Mouse (Mus musculus): ENCODE results near the gene Ppp2r1b. TPM values are rescaled to one million over a fixed set of nuclear protein-coding genes. Genes with fewer than 3 reads are reported as not detected.

The Ppp2r1b gene
- polyA plus RNA-seq, 2 experiments = 25.2 to 51.0 TPM

GRCm38 (mm10) chr9:50803055-50803671 lies 41.9 kb upstream of the Ppp2r1b start:
- DNase-seq (ENCODE audit: low spot score) (no peak), ATAC-seq (ENCODE audit: low FRiP score, low read depth) (no peak)
- Histone ChIP-seq H3K27me3 (ENCODE audit: control insufficient read depth, insufficient read depth, low read length) (no peaks in the 10 kb centered on the region), H3K4me1 (ENCODE audit: control insufficient read depth, insufficient read depth, low read length) (no peaks in the 10 kb centered on the region), H3K4me2 (replicated peaks; ENCODE audit: low read depth, low read length, severe bottlenecking) (no peak overlapping the region), H3K9me3 (ENCODE audit: control insufficient read depth, low read length) (no peaks in the 10 kb centered on the region), H3K27ac (replicated peaks; ENCODE audit: low read depth, low read length) (no peak overlapping the region), H3K36me3 (ENCODE audit: control insufficient read depth, insufficient read depth, low read length) (peaks cover 79% of the 10 kb centered on the region), H3K4me3 (replicated peaks; ENCODE audit: low read length) (no peak overlapping the region), H3K9ac (ENCODE audit: low read depth, low read length, severe bottlenecking) (no peak overlapping the region)
- TF ChIP-seq POLR2A (IDR thresholded peaks at IDR 0.05; ENCODE audit: borderline replicate concordance, extremely low read depth, insufficient read depth, insufficient read length) = no peak
- WGBS = 88% methylated on average over 7 of the region's 7 CpGs

- ATAC-seq (ENCODE audit: low FRiP score, low read depth) = no peak
- WGBS = 90% methylated on average over 6 of the region's 6 CpGs
Measured at GRCm38 (mm10) chr9:50808471-50808870, 36.6 kb upstream of the Ppp2r1b start.

GRCm38 (mm10) chr9:50809146-50809545 lies 36.0 kb upstream of the Ppp2r1b start:
- Histone ChIP-seq H3K4me3 (replicated peaks; ENCODE audit: low read length) (no peak overlapping the region), H3K4me1 (ENCODE audit: control insufficient read depth, insufficient read depth, low read length) (no peaks in the 10 kb centered on the region), H3K4me2 (replicated peaks; ENCODE audit: low read depth, low read length, severe bottlenecking) (no peak overlapping the region), H3K27me3 (ENCODE audit: control insufficient read depth, insufficient read depth, low read length) (no peaks in the 10 kb centered on the region), H3K36me3 (ENCODE audit: control insufficient read depth, insufficient read depth, low read length) (peaks cover 73% of the 10 kb centered on the region), H3K27ac (replicated peaks; ENCODE audit: low read depth, low read length) (no peak overlapping the region), H3K9me3 (ENCODE audit: control insufficient read depth, low read length) (no peaks in the 10 kb centered on the region), H3K9ac (ENCODE audit: low read depth, low read length, severe bottlenecking) (no peak overlapping the region)
- WGBS = 79% methylated on average over 13 of the region's 13 CpGs
- DNase-seq (ENCODE audit: low spot score) = no peak
- no peak for TF ChIP-seq POLR2A (IDR thresholded peaks at IDR 0.05; ENCODE audit: borderline replicate concordance, extremely low read depth, insufficient read depth, insufficient read length)
- ATAC-seq (ENCODE audit: low FRiP score, low read depth) = no peak

More at GRCm38 (mm10) chr9:50808471-50808870, 36.6 kb upstream of the Ppp2r1b start:
- peaks cover 73% of the 10 kb centered on the region for H3K36me3 ChIP-seq (ENCODE audit: control insufficient read depth, insufficient read depth, low read length)
- no peak overlapping the region for H3K9ac ChIP-seq (ENCODE audit: low read depth, low read length, severe bottlenecking)
- H3K4me3 ChIP-seq (replicated peaks; ENCODE audit: low read length) = no peak overlapping the region
- no peaks in the 10 kb centered on the region for H3K27me3 ChIP-seq (ENCODE audit: control insufficient read depth, insufficient read depth, low read length)
- no peak overlapping the region for H3K4me2 ChIP-seq (replicated peaks; ENCODE audit: low read depth, low read length, severe bottlenecking)
- TF ChIP-seq POLR2A (IDR thresholded peaks at IDR 0.05; ENCODE audit: borderline replicate concordance, extremely low read depth, insufficient read depth, insufficient read length) = no peak
- DNase-seq (ENCODE audit: low spot score) = no peak
- no peak overlapping the region for H3K27ac ChIP-seq (replicated peaks; ENCODE audit: low read depth, low read length)
- no peaks in the 10 kb centered on the region for H3K4me1 ChIP-seq (ENCODE audit: control insufficient read depth, insufficient read depth, low read length)
- H3K9me3 ChIP-seq (ENCODE audit: control insufficient read depth, low read length) = no peaks in the 10 kb centered on the region

- Histone ChIP-seq H3K4me2 (replicated peaks; ENCODE audit: low read depth, low read length, severe bottlenecking) (no peak overlapping the region), H3K36me3 (ENCODE audit: control insufficient read depth, insufficient read depth, low read length) (peaks cover 56% of the 10 kb centered on the region), H3K9me3 (ENCODE audit: control insufficient read depth, low read length) (no peaks in the 10 kb centered on the region), H3K27ac (replicated peaks; ENCODE audit: low read depth, low read length) (no peak overlapping the region), H3K27me3 (ENCODE audit: control insufficient read depth, insufficient read depth, low read length) (no peaks in the 10 kb centered on the region), H3K4me3 (replicated peaks; ENCODE audit: low read length) (no peak overlapping the region), H3K4me1 (ENCODE audit: control insufficient read depth, insufficient read depth, low read length) (no peaks in the 10 kb centered on the region), H3K9ac (ENCODE audit: low read depth, low read length, severe bottlenecking) (no peak overlapping the region)
- no peak for ATAC-seq (ENCODE audit: low FRiP score, low read depth)
- DNase-seq (ENCODE audit: low spot score) = no peak
- 92% methylated on average over 7 of the region's 7 CpGs for WGBS
- no peak for TF ChIP-seq POLR2A (IDR thresholded peaks at IDR 0.05; ENCODE audit: borderline replicate concordance, extremely low read depth, insufficient read depth, insufficient read length)
Measured at GRCm38 (mm10) chr9:50811187-50811586, 33.9 kb upstream of the Ppp2r1b start.

- H3K36me3 ChIP-seq (ENCODE audit: control insufficient read depth, insufficient read depth, low read length) = peaks cover 56% of the 10 kb centered on the region
- no peak for ATAC-seq (ENCODE audit: low FRiP score, low read depth)
- H3K27me3 ChIP-seq (ENCODE audit: control insufficient read depth, insufficient read depth, low read length) = no peaks in the 10 kb centered on the region
- H3K4me3 ChIP-seq (replicated peaks; ENCODE audit: low read length) = no peak overlapping the region
- TF ChIP-seq POLR2A (IDR thresholded peaks at IDR 0.05; ENCODE audit: borderline replicate concordance, extremely low read depth, insufficient read depth, insufficient read length) = no peak
- H3K27ac ChIP-seq (replicated peaks; ENCODE audit: low read depth, low read length) = no peak overlapping the region
- H3K9me3 ChIP-seq (ENCODE audit: control insufficient read depth, low read length) = no peaks in the 10 kb centered on the region
- H3K9ac ChIP-seq (ENCODE audit: low read depth, low read length, severe bottlenecking) = no peak overlapping the region
- H3K4me1 ChIP-seq (ENCODE audit: control insufficient read depth, insufficient read depth, low read length) = no peaks in the 10 kb centered on the region
- 92% methylated on average over 2 of the region's 2 CpGs for WGBS
- no peak overlapping the region for H3K4me2 ChIP-seq (replicated peaks; ENCODE audit: low read depth, low read length, severe bottlenecking)
- no peak for DNase-seq (ENCODE audit: low spot score)
Measured at GRCm38 (mm10) chr9:50811746-50812145, 33.4 kb upstream of the Ppp2r1b start.

All from limb, embryonic 14.5 days (tissue).